Mouse (Mus musculus): Measurements from ENCODE around the gene Amot.

- TF ChIP-seq CTCF (IDR thresholded peaks at IDR 0.05; ENCODE audit: control insufficient read depth, insufficient read depth, insufficient replicate concordance, low read depth, low read length) (no peak), POLR2A (IDR thresholded peaks at IDR 0.05; ENCODE audit: control insufficient read depth, low read depth, low read length) (peak; percentile 27; the same call in 1 of the 2 replicates)
These were observed at the start of gene Amot for GRCm38 (mm10) chrX:145504717-145505415.
